Mouse (Mus musculus): ENCODE measurements at regions not wholly inside any gene's neighbourhood (a gene's known extent, or its start where the extent isn't known, plus 50 kb on each side); places are given as distances from the start of the nearest gene placed in this dataset.

DNA sequence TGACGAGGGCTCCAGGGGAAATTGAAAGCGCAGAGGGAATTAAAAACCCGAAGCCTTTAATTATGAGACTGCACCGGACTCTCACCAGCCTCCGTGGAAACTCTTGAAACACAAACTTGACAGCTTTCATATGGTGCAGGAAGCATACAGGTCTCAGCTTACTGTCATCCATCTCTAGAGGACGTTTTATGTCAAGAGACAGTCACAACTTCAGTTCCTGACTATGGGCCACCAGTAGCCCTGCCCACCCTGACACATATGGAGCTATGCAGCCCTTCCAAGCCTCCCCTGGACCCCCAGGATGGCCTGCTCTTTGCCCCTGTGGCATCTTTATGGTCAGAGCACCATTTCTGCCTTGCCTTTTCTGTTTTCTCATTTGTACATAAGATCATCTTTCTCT is 530.0 kb downstream of the Vrk1 start:
- Histone ChIP-seq H3K27me3 (ENCODE audit: control insufficient read depth, insufficient read depth, low read depth, low read length) (no peaks in the 10 kb centered on the region), H3K36me3 (ENCODE audit: control insufficient read depth, insufficient read depth, low read length) (no peaks in the 10 kb centered on the region), H3K9me3 (ENCODE audit: control insufficient read depth, low read length) (no peaks in the 10 kb centered on the region), H3K4me1 (replicated peaks; ENCODE audit: control insufficient read depth, insufficient read depth, low read length) (no peaks in the 10 kb centered on the region), H3K4me3 (ENCODE audit: low read length) (no peak overlapping the region), H3K27ac (ENCODE audit: low read length) (no peak overlapping the region), H3K4me2 (ENCODE audit: low read depth, low read length) (no peak overlapping the region), H3K9ac (ENCODE audit: low read length) (no peak overlapping the region)
- ATAC-seq (ENCODE audit: low read depth) = no peak
- WGBS = 47% methylated on average over 6 of the region's 6 CpGs

GRCm38 (mm10) chr12:106559566-106559965 is 549.5 kb downstream of the Vrk1 start:
- no peak overlapping the region for H3K4me2 ChIP-seq (ENCODE audit: low read depth, low read length)
- no peaks in the 10 kb centered on the region for H3K4me1 ChIP-seq (replicated peaks; ENCODE audit: control insufficient read depth, insufficient read depth, low read length)
- H3K4me3 ChIP-seq (ENCODE audit: low read length) = no peak overlapping the region
- no peaks in the 10 kb centered on the region for H3K9me3 ChIP-seq (ENCODE audit: control insufficient read depth, low read length)
- peak; percentile 92 for ATAC-seq (ENCODE audit: low read depth)
- 58% methylated on average over 9 of the region's 9 CpGs for WGBS
- no peak overlapping the region for H3K9ac ChIP-seq (ENCODE audit: low read length)
- H3K36me3 ChIP-seq (ENCODE audit: control insufficient read depth, insufficient read depth, low read length) = no peaks in the 10 kb centered on the region
- H3K27ac ChIP-seq (ENCODE audit: low read length) = no peak overlapping the region
- H3K27me3 ChIP-seq (ENCODE audit: control insufficient read depth, insufficient read depth, low read depth, low read length) = no peaks in the 10 kb centered on the region

- 32% methylated on average over 6 of the region's 6 CpGs for WGBS
- Histone ChIP-seq H3K4me1 (replicated peaks; ENCODE audit: control insufficient read depth, insufficient read depth, low read length) (no peaks in the 10 kb centered on the region), H3K4me3 (ENCODE audit: low read length) (no peak overlapping the region), H3K36me3 (ENCODE audit: control insufficient read depth, insufficient read depth, low read length) (no peaks in the 10 kb centered on the region), H3K9me3 (ENCODE audit: control insufficient read depth, low read length) (no peaks in the 10 kb centered on the region; the same call in 1 of the 2 replicates), H3K27me3 (ENCODE audit: control insufficient read depth, insufficient read depth, low read depth, low read length) (no peaks in the 10 kb centered on the region), H3K9ac (ENCODE audit: low read length) (no peak overlapping the region), H3K27ac (ENCODE audit: low read length) (no peak overlapping the region), H3K4me2 (ENCODE audit: low read depth, low read length) (no peak overlapping the region)
- no peak for ATAC-seq (ENCODE audit: low read depth)
These were observed 555.2 kb downstream of the Vrk1 start for GRCm38 (mm10) chr12:106565263-106565681.

DNA sequence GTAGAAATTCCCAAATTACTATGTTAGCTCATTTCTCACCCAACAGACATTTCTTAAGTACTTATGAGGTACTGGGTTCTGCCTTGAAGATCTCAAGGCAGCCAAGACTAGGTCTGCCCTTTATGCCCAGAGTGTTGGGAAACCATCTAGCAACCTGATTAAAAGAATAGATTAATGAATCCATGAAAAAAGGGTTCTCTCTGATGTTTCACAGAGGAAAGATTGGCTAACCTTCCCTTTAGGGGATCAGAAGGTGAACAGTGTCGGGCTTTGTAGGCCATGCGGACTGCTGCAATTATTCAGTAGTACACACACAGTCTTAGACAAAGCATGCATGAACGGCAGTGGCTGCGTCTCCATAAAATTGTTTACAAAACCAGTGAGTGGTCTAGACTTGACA is 556.3 kb downstream of the Vrk1 start:
- H3K36me3 ChIP-seq (ENCODE audit: control insufficient read depth, insufficient read depth, low read length) = no peaks in the 10 kb centered on the region
- no peaks in the 10 kb centered on the region for H3K4me1 ChIP-seq (replicated peaks; ENCODE audit: control insufficient read depth, insufficient read depth, low read length)
- 78% methylated on average over 4 of the region's 4 CpGs for WGBS
- no peak overlapping the region for H3K27ac ChIP-seq (ENCODE audit: low read length)
- no peak overlapping the region for H3K4me3 ChIP-seq (ENCODE audit: low read length)
- no peak overlapping the region for H3K9ac ChIP-seq (ENCODE audit: low read length)
- H3K27me3 ChIP-seq (ENCODE audit: control insufficient read depth, insufficient read depth, low read depth, low read length) = no peaks in the 10 kb centered on the region
- no peaks in the 10 kb centered on the region; the same call in 1 of the 2 replicates for H3K9me3 ChIP-seq (ENCODE audit: control insufficient read depth, low read length)
- ATAC-seq (ENCODE audit: low read depth) = no peak
- H3K4me2 ChIP-seq (ENCODE audit: low read depth, low read length) = no peak overlapping the region

DNA sequence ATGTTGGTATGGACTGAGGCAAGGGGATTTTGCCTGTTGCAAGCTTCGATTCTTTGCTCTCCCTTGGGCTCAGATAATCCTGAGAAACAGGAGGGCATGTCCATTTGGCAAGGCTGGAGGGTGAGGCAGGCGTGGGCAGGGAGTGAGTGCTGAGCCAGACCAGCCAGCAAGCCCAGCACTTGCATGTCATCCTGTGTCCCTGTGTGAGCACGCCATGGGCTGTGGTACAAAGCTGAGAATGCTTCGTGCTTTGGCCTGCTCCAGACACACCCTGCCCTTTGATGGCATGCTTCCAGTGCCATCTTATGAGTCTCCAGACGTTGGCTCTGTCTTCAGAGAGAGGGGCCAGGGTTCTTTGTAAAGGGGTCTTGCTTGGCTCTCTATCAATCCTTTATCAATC is 557.1 kb downstream of the Vrk1 start:
- Histone ChIP-seq H3K36me3 (ENCODE audit: control insufficient read depth, insufficient read depth, low read length) (no peaks in the 10 kb centered on the region), H3K27ac (ENCODE audit: low read length) (no peak overlapping the region), H3K4me1 (replicated peaks; ENCODE audit: control insufficient read depth, insufficient read depth, low read length) (no peaks in the 10 kb centered on the region), H3K9ac (ENCODE audit: low read length) (no peak overlapping the region), H3K4me3 (ENCODE audit: low read length) (no peak overlapping the region), H3K9me3 (ENCODE audit: control insufficient read depth, low read length) (no peaks in the 10 kb centered on the region; the same call in 1 of the 2 replicates), H3K27me3 (ENCODE audit: control insufficient read depth, insufficient read depth, low read depth, low read length) (no peaks in the 10 kb centered on the region), H3K4me2 (ENCODE audit: low read depth, low read length) (no peak overlapping the region)
- no peak for ATAC-seq (ENCODE audit: low read depth)
- 67% methylated on average over 5 of the region's 5 CpGs for WGBS

DNA sequence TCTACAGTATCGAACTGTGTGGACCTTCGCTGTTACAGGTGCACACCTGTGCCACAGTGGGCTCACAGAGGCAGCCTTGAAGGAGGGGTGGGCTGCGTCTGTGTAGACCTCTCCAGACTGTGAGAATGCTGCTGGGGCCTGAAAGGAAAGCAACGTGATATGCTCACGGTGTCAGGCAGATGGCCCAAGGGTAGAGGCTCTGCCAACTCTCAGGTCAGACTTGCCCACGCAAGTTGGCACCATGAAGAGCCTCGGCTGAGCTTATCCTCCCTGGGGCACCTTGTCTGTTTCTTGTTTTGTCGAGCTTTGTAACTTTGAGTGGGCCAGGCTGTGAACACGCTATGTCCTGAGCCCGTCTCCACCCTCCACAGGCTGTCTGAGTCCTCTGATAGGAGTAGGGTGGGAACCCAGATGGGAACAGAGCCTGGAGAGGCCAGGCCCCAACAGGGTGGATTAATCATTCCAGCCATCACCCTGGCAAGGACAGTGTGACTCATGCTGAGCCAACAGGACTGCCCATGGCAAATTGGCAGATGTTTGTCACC is 558.6 kb downstream of the Vrk1 start:
- WGBS = 82% methylated on average over 10 of the region's 10 CpGs
- no peaks in the 10 kb centered on the region for H3K36me3 ChIP-seq (ENCODE audit: control insufficient read depth, insufficient read depth, low read length)
- no peaks in the 10 kb centered on the region for H3K4me1 ChIP-seq (replicated peaks; ENCODE audit: control insufficient read depth, insufficient read depth, low read length)
- ATAC-seq (ENCODE audit: low read depth) = no peak
- H3K27ac ChIP-seq (ENCODE audit: low read length) = no peak overlapping the region
- no peaks in the 10 kb centered on the region for H3K27me3 ChIP-seq (ENCODE audit: control insufficient read depth, insufficient read depth, low read depth, low read length)
- H3K9me3 ChIP-seq (ENCODE audit: control insufficient read depth, low read length) = no peaks in the 10 kb centered on the region; the same call in 1 of the 2 replicates
- no peak overlapping the region for H3K4me2 ChIP-seq (ENCODE audit: low read depth, low read length)
- H3K9ac ChIP-seq (ENCODE audit: low read length) = no peak overlapping the region
- H3K4me3 ChIP-seq (ENCODE audit: low read length) = no peak overlapping the region

- no peak overlapping the region for H3K4me3 ChIP-seq (ENCODE audit: low read length)
- H3K27me3 ChIP-seq (ENCODE audit: control insufficient read depth, insufficient read depth, low read depth, low read length) = no peaks in the 10 kb centered on the region
- H3K9me3 ChIP-seq (ENCODE audit: control insufficient read depth, low read length) = no peaks in the 10 kb centered on the region
- H3K27ac ChIP-seq (ENCODE audit: low read length) = no peak overlapping the region
- 76% methylated on average over 5 of the region's 5 CpGs for WGBS
- ATAC-seq (ENCODE audit: low read depth) = no peak
- H3K36me3 ChIP-seq (ENCODE audit: control insufficient read depth, insufficient read depth, low read length) = no peaks in the 10 kb centered on the region
- H3K4me2 ChIP-seq (ENCODE audit: low read depth, low read length) = no peak overlapping the region
- H3K9ac ChIP-seq (ENCODE audit: low read length) = no peak overlapping the region
- H3K4me1 ChIP-seq (replicated peaks; ENCODE audit: control insufficient read depth, insufficient read depth, low read length) = no peaks in the 10 kb centered on the region
These were observed 562.9 kb downstream of the Vrk1 start for GRCm38 (mm10) chr12:106572956-106573355.

GRCm38 (mm10) chr12:106582760-106583159 is 572.7 kb downstream of the Vrk1 start:
- Histone ChIP-seq H3K4me2 (ENCODE audit: low read depth, low read length) (no peak overlapping the region), H3K9ac (ENCODE audit: low read length) (no peak overlapping the region), H3K9me3 (ENCODE audit: control insufficient read depth, low read length) (no peaks in the 10 kb centered on the region), H3K4me1 (replicated peaks; ENCODE audit: control insufficient read depth, insufficient read depth, low read length) (no peaks in the 10 kb centered on the region), H3K27me3 (ENCODE audit: control insufficient read depth, insufficient read depth, low read depth, low read length) (no peaks in the 10 kb centered on the region), H3K4me3 (ENCODE audit: low read length) (no peak overlapping the region), H3K27ac (ENCODE audit: low read length) (no peak overlapping the region), H3K36me3 (ENCODE audit: control insufficient read depth, insufficient read depth, low read length) (no peaks in the 10 kb centered on the region)
- no peak for ATAC-seq (ENCODE audit: low read depth)
- 34% methylated on average over 9 of the region's 9 CpGs for WGBS

DNA sequence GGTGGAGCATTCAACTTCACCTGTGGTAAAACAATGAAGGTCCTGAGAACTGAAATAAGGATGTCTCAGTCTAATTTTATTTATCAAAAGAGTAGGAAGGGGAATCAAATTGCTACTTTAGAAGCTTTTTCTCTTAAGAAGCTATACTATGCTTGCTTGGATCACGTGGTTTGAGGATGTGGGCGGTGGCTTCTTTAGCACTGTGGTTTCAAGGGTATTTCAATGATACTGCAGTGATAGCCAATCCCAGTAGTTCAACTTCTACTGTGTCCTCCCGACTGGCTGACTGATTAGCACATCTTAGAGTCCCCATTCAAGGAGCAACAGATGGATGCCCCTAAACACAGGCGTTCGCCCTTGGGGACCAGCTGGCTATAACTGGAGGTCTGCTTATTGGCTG is 575.6 kb downstream of the Vrk1 start:
- H3K27me3 ChIP-seq (ENCODE audit: control insufficient read depth, insufficient read depth, low read depth, low read length) = no peaks in the 10 kb centered on the region
- no peaks in the 10 kb centered on the region for H3K36me3 ChIP-seq (ENCODE audit: control insufficient read depth, insufficient read depth, low read length)
- no peak overlapping the region for H3K4me2 ChIP-seq (ENCODE audit: low read depth, low read length)
- WGBS = 79% methylated on average over 5 of the region's 5 CpGs
- H3K27ac ChIP-seq (ENCODE audit: low read length) = no peak overlapping the region
- no peak overlapping the region for H3K9ac ChIP-seq (ENCODE audit: low read length)
- H3K4me1 ChIP-seq (replicated peaks; ENCODE audit: control insufficient read depth, insufficient read depth, low read length) = no peaks in the 10 kb centered on the region
- ATAC-seq (ENCODE audit: low read depth) = no peak
- H3K9me3 ChIP-seq (ENCODE audit: control insufficient read depth, low read length) = no peaks in the 10 kb centered on the region
- H3K4me3 ChIP-seq (ENCODE audit: low read length) = no peak overlapping the region

DNA sequence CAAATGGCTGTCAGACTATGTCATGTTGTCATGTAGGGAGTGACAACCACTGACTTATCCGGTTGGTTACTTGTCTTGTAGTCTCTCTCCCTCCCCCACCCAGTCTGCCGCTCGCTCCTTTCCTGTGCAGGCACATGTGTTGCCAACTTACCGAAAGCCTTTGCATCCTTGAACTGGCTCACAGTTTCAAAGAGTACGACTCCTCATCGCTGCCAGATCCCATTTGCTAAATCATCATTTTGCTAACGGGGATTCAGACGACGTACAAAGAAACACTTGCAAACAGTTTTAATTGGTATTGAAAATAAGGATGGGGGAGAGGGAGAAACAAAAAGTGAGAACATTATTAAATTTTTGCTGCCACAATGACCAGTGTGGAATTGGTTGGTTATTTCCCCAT is 582.7 kb downstream of the Vrk1 start:
- no peaks in the 10 kb centered on the region for H3K9me3 ChIP-seq (ENCODE audit: control insufficient read depth, low read length)
- no peaks in the 10 kb centered on the region for H3K36me3 ChIP-seq (ENCODE audit: control insufficient read depth, insufficient read depth, low read length)
- no peak overlapping the region for H3K9ac ChIP-seq (ENCODE audit: low read length)
- no peak overlapping the region for H3K4me3 ChIP-seq (ENCODE audit: low read length)
- ATAC-seq (ENCODE audit: low read depth) = no peak
- no peaks in the 10 kb centered on the region for H3K4me1 ChIP-seq (replicated peaks; ENCODE audit: control insufficient read depth, insufficient read depth, low read length)
- no peak overlapping the region for H3K4me2 ChIP-seq (ENCODE audit: low read depth, low read length)
- WGBS = 83% methylated on average over 9 of the region's 9 CpGs
- H3K27me3 ChIP-seq (ENCODE audit: control insufficient read depth, insufficient read depth, low read depth, low read length) = no peaks in the 10 kb centered on the region
- no peak overlapping the region for H3K27ac ChIP-seq (ENCODE audit: low read length)

All from lung, embryonic 16.5 days (tissue).